Mouse (Mus musculus): ENCODE results near the gene Sorcs3.

The Sorcs3 gene

GRCm38 (mm10) chr19:48523803-48524202 is 318.0 kb downstream of the Sorcs3 start:
- DNase-seq (ENCODE audit: low read depth, low spot score): no peak

- no peak for DNase-seq (ENCODE audit: low read depth, low spot score)
Measured at GRCm38 (mm10) chr19:48524527-48525214, 318.8 kb downstream of the Sorcs3 start.

GRCm38 (mm10) chr19:48533582-48533981 is 327.8 kb downstream of the Sorcs3 start:
- no peak for DNase-seq (ENCODE audit: low read depth, low spot score)

- DNase-seq (ENCODE audit: low read depth, low spot score): no peak
Measured at GRCm38 (mm10) chr19:48544294-48544693, 338.5 kb downstream of the Sorcs3 start.

- DNase-seq (ENCODE audit: low read depth, low spot score): no peak
Measured at GRCm38 (mm10) chr19:48545421-48546132, 339.8 kb downstream of the Sorcs3 start.

GRCm38 (mm10) chr19:48546133-48546448 is 340.3 kb downstream of the Sorcs3 start:
- no peak for DNase-seq (ENCODE audit: low read depth, low spot score)

GRCm38 (mm10) chr19:48548143-48548881 is 342.5 kb downstream of the Sorcs3 start:
- no peak for DNase-seq (ENCODE audit: low read depth, low spot score)

- no peak for DNase-seq (ENCODE audit: low read depth, low spot score)
Measured at GRCm38 (mm10) chr19:48559432-48559831, 353.6 kb downstream of the Sorcs3 start.

- DNase-seq (ENCODE audit: low read depth, low spot score): no peak
Measured at GRCm38 (mm10) chr19:48575736-48576135, 369.9 kb downstream of the Sorcs3 start.

- no peak for DNase-seq (ENCODE audit: low read depth, low spot score)
Measured at GRCm38 (mm10) chr19:48577169-48577568, 371.3 kb downstream of the Sorcs3 start.

- no peak for DNase-seq (ENCODE audit: low read depth, low spot score)
Measured at GRCm38 (mm10) chr19:48584938-48585560, 379.2 kb downstream of the Sorcs3 start.

- no peak for DNase-seq (ENCODE audit: low read depth, low spot score)
Measured at GRCm38 (mm10) chr19:48616951-48617350, 411.1 kb downstream of the Sorcs3 start.

- DNase-seq (ENCODE audit: low read depth, low spot score): no peak
Measured at GRCm38 (mm10) chr19:48630671-48631327, 425.0 kb downstream of the Sorcs3 start.

GRCm38 (mm10) chr19:48642566-48642965 is 436.7 kb downstream of the Sorcs3 start:
- no peak for DNase-seq (ENCODE audit: low read depth, low spot score)

- DNase-seq (ENCODE audit: low read depth, low spot score): no peak
Measured at GRCm38 (mm10) chr19:48649941-48650340, 444.1 kb downstream of the Sorcs3 start.

- no peak for DNase-seq (ENCODE audit: low read depth, low spot score)
Measured at GRCm38 (mm10) chr19:48651617-48652016, 445.8 kb downstream of the Sorcs3 start.

- DNase-seq (ENCODE audit: low read depth, low spot score): no peak
Measured at GRCm38 (mm10) chr19:48660201-48660600, 454.4 kb downstream of the Sorcs3 start.

GRCm38 (mm10) chr19:48679896-48680295 is 474.1 kb downstream of the Sorcs3 start:
- DNase-seq (ENCODE audit: low read depth, low spot score): no peak

- DNase-seq (ENCODE audit: low read depth, low spot score): no peak
Measured at GRCm38 (mm10) chr19:48682485-48682884, 476.7 kb downstream of the Sorcs3 start.

GRCm38 (mm10) chr19:48686369-48686768 is 480.5 kb downstream of the Sorcs3 start:
- no peak for DNase-seq (ENCODE audit: low read depth, low spot score)

- DNase-seq (ENCODE audit: low read depth, low spot score): no peak
Measured at GRCm38 (mm10) chr19:48700111-48700658, 494.4 kb downstream of the Sorcs3 start.

All from retina, adult 2 months (tissue).